Mouse (Mus musculus): ENCODE data around the gene Sppl3. TPM values are rescaled to one million over a fixed set of nuclear protein-coding genes. Genes with fewer than 3 reads are reported as not detected.
A peak's percentile ranks its signal among the peaks of the same experiment; 100 is the strongest.

The Sppl3 gene
- polyA plus RNA-seq, 1 experiment, result 57.0 TPM

- Histone ChIP-seq H3K36me3 (ENCODE audit: control insufficient read depth, insufficient read depth, low read length) (peaks cover 8% of the 10 kb centered on the region), H3K4me1 (ENCODE audit: control insufficient read depth, insufficient read depth, low read length) (peaks cover 6% of the 10 kb centered on the region), H3K27me3 (replicated peaks; ENCODE audit: control insufficient read depth, insufficient read depth, low read length) (no peaks in the 10 kb centered on the region), H3K27ac (ENCODE audit: insufficient read depth, low read depth, low read length) (no peak overlapping the region), H3K4me3 (ENCODE audit: insufficient read depth, low read depth, low read length) (no peak overlapping the region)
- 98% methylated on average over 2 of the region's 2 CpGs for WGBS
- TF ChIP-seq POLR2A (IDR thresholded peaks at IDR 0.05; ENCODE audit: low read depth, low read length) (no peak), CTCF (conservative IDR thresholded peaks at IDR 0.05; ENCODE audit: insufficient read depth, insufficient read length, low read depth, low read length) (no peak)
- no peak for DNase-seq
Observed at GRCm38 (mm10) chr5:115085675-115086074, 74.7 kb downstream of the Sppl3 start.

GRCm38 (mm10) chr5:115089592-115090268 is 78.8 kb downstream of the Sppl3 start:
- H3K27ac ChIP-seq (ENCODE audit: insufficient read depth, low read depth, low read length), result no peak overlapping the region
- 93% methylated on average over 5 of the region's 5 CpGs for WGBS
- TF ChIP-seq CTCF (conservative IDR thresholded peaks at IDR 0.05; ENCODE audit: insufficient read depth, insufficient read length, low read depth, low read length) (0 out of 2 replicates have a peak, but pooled peaks have one; percentile 17), POLR2A (IDR thresholded peaks at IDR 0.05; ENCODE audit: low read depth, low read length) (no peak)
- peaks cover 3% of the 10 kb centered on the region for H3K36me3 ChIP-seq (ENCODE audit: control insufficient read depth, insufficient read depth, low read length)
- H3K4me3 ChIP-seq (ENCODE audit: insufficient read depth, low read depth, low read length), result no peak overlapping the region
- H3K27me3 ChIP-seq (replicated peaks; ENCODE audit: control insufficient read depth, insufficient read depth, low read length), result no peaks in the 10 kb centered on the region
- no peaks in the 10 kb centered on the region for H3K4me1 ChIP-seq (ENCODE audit: control insufficient read depth, insufficient read depth, low read length)
- DNase-seq, result no peak

- no peak overlapping the region for H3K27ac ChIP-seq (ENCODE audit: insufficient read depth, low read depth, low read length)
- WGBS, result 45% methylated on average over 3 of the region's 3 CpGs
- H3K27me3 ChIP-seq (replicated peaks; ENCODE audit: control insufficient read depth, insufficient read depth, low read length), result no peaks in the 10 kb centered on the region
- no peak overlapping the region for H3K4me3 ChIP-seq (ENCODE audit: insufficient read depth, low read depth, low read length)
- TF ChIP-seq POLR2A (IDR thresholded peaks at IDR 0.05; ENCODE audit: low read depth, low read length) (no peak), CTCF (conservative IDR thresholded peaks at IDR 0.05; ENCODE audit: insufficient read depth, insufficient read length, low read depth, low read length) (no peak)
- peaks cover 3% of the 10 kb centered on the region; the same call in 1 of the 2 replicates for H3K36me3 ChIP-seq (ENCODE audit: control insufficient read depth, insufficient read depth, low read length)
- no peaks in the 10 kb centered on the region for H3K4me1 ChIP-seq (ENCODE audit: control insufficient read depth, insufficient read depth, low read length)
- no peak for DNase-seq
Observed at GRCm38 (mm10) chr5:115091015-115091414, 80.1 kb downstream of the Sppl3 start.

- no peak overlapping the region for H3K4me3 ChIP-seq (ENCODE audit: insufficient read depth, low read depth, low read length)
- no peak for TF ChIP-seq POLR2A (IDR thresholded peaks at IDR 0.05; ENCODE audit: low read depth, low read length)
- TF ChIP-seq CTCF (conservative IDR thresholded peaks at IDR 0.05; ENCODE audit: insufficient read depth, insufficient read length, low read depth, low read length), result no peak
- peaks cover 3% of the 10 kb centered on the region; the same call in 1 of the 2 replicates for H3K36me3 ChIP-seq (ENCODE audit: control insufficient read depth, insufficient read depth, low read length)
- H3K27me3 ChIP-seq (replicated peaks; ENCODE audit: control insufficient read depth, insufficient read depth, low read length), result no peaks in the 10 kb centered on the region
- no peak for DNase-seq
- 70% methylated on average over 6 of the region's 6 CpGs for WGBS
- H3K27ac ChIP-seq (ENCODE audit: insufficient read depth, low read depth, low read length), result no peak overlapping the region
- H3K4me1 ChIP-seq (ENCODE audit: control insufficient read depth, insufficient read depth, low read length), result no peaks in the 10 kb centered on the region
Observed at GRCm38 (mm10) chr5:115091776-115092175, 80.8 kb downstream of the Sppl3 start.

- TF ChIP-seq CTCF (conservative IDR thresholded peaks at IDR 0.05; ENCODE audit: insufficient read depth, insufficient read length, low read depth, low read length), result no peak
- no peak for TF ChIP-seq POLR2A (IDR thresholded peaks at IDR 0.05; ENCODE audit: low read depth, low read length)
- H3K36me3 ChIP-seq (ENCODE audit: control insufficient read depth, insufficient read depth, low read length), result no peaks in the 10 kb centered on the region
- 94% methylated on average over 8 of the region's 8 CpGs for WGBS
- no peak within 1 kb of the TSS for H3K4me3 ChIP-seq (ENCODE audit: insufficient read depth, low read depth, low read length)
- no peak within 1 kb of the TSS for H3K27ac ChIP-seq (ENCODE audit: insufficient read depth, low read depth, low read length)
- no peaks in the 10 kb centered on the region for H3K27me3 ChIP-seq (replicated peaks; ENCODE audit: control insufficient read depth, insufficient read depth, low read length)
- no peaks in the 10 kb centered on the region for H3K4me1 ChIP-seq (ENCODE audit: control insufficient read depth, insufficient read depth, low read length)
- DNase-seq, result no peak
Observed at GRCm38 (mm10) chr5:115098195-115098594, 87.3 kb downstream of the Sppl3 start, which contains the start of gene Gm10401. TSS of gene Gm10401 (minus strand) at chr5:115098295.

- H3K4me3 ChIP-seq (ENCODE audit: insufficient read depth, low read depth, low read length), result no peak overlapping the region
- 78% methylated on average over 5 of the region's 5 CpGs for WGBS
- H3K36me3 ChIP-seq (ENCODE audit: control insufficient read depth, insufficient read depth, low read length), result no peaks in the 10 kb centered on the region
- DNase-seq, result no peak
- no peak overlapping the region for H3K27ac ChIP-seq (ENCODE audit: insufficient read depth, low read depth, low read length)
- no peaks in the 10 kb centered on the region for H3K27me3 ChIP-seq (replicated peaks; ENCODE audit: control insufficient read depth, insufficient read depth, low read length)
- TF ChIP-seq POLR2A (IDR thresholded peaks at IDR 0.05; ENCODE audit: low read depth, low read length) (no peak), CTCF (conservative IDR thresholded peaks at IDR 0.05; ENCODE audit: insufficient read depth, insufficient read length, low read depth, low read length) (no peak)
- no peaks in the 10 kb centered on the region for H3K4me1 ChIP-seq (ENCODE audit: control insufficient read depth, insufficient read depth, low read length)
Observed at GRCm38 (mm10) chr5:115099530-115099929, 88.6 kb downstream of the Sppl3 start.

GRCm38 (mm10) chr5:115099991-115100390 is 89.1 kb downstream of the Sppl3 start:
- Histone ChIP-seq H3K4me3 (ENCODE audit: insufficient read depth, low read depth, low read length) (no peak overlapping the region), H3K36me3 (ENCODE audit: control insufficient read depth, insufficient read depth, low read length) (no peaks in the 10 kb centered on the region), H3K4me1 (ENCODE audit: control insufficient read depth, insufficient read depth, low read length) (no peaks in the 10 kb centered on the region), H3K27ac (ENCODE audit: insufficient read depth, low read depth, low read length) (no peak overlapping the region), H3K27me3 (replicated peaks; ENCODE audit: control insufficient read depth, insufficient read depth, low read length) (no peaks in the 10 kb centered on the region)
- TF ChIP-seq POLR2A (IDR thresholded peaks at IDR 0.05; ENCODE audit: low read depth, low read length), result no peak
- no peak for TF ChIP-seq CTCF (conservative IDR thresholded peaks at IDR 0.05; ENCODE audit: insufficient read depth, insufficient read length, low read depth, low read length)
- WGBS, result 52% methylated on average over 9 of the region's 9 CpGs
- DNase-seq, result peak; percentile 28
